8 mouse cellular contexts compared by ENCODE assay signal in the genomic region with DNA sequence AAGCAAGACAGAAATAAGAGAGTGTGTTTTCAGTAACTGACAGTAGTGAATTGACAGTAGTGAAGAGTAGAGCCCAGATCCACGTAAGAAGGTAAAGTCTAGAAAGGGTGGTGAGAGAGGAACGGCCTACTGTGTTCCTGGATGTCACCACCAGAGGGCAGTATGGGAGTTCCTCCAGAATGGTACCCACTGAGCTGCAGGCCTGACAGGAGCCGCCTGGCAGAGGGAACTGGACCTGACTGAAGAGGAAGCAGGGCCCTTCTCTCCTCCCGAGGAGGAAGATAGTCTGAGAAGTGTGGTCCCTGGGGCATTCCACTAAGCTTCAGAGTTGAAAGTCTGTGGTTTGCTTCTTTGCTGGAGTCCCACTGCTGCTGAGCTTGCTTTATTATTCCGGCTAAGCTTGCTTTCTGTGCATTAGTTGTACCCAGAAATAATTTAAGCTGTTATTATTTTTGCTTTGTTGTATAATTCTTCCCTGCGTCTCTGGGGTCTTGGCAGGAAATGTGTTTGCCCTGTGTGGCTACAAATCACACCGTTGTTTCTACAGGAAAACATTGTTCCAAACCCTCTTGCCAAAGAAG. TPM values are rescaled to one million over a fixed set of nuclear protein-coding genes. Genes with fewer than 3 reads are reported as not detected.
DNase-seq lines count a peak whose midpoint lies in the region; ATAC-seq and TF ChIP-seq lines count a peak whose summit lies in the region.

No protein-coding gene starts in this region.

- H3K9ac ChIP-seq in heart, adult 2 months (ENCODE audit: low read depth, low read length) = no peak overlapping the region
- no peak overlapping the region for H3K9ac ChIP-seq in limb, embryonic 12.5 days (replicated peaks)
- H3K9ac ChIP-seq in midbrain, embryonic 15.5 days = no peak overlapping the region; the same call in 1 of the 2 replicates

- H3K9me3 ChIP-seq in embryonic facial prominence, embryonic 10.5 days = no peaks in the 10 kb centered on the region
- no peaks in the 10 kb centered on the region for H3K9me3 ChIP-seq in limb, embryonic 12.5 days
- H3K9me3 ChIP-seq in midbrain, embryonic 15.5 days = no peaks in the 10 kb centered on the region

- H3K36me3 ChIP-seq in embryonic facial prominence, embryonic 10.5 days (replicated peaks) = peaks cover 12% of the 10 kb centered on the region
- no peaks in the 10 kb centered on the region for H3K36me3 ChIP-seq in heart, adult 2 months (ENCODE audit: control insufficient read depth, insufficient read depth, low read length)
- H3K36me3 ChIP-seq in limb, embryonic 12.5 days = 0 out of 2 replicates have a peak, but pooled peaks cover 3% of the 10 kb centered on the region
- H3K36me3 ChIP-seq in midbrain, embryonic 15.5 days (replicated peaks) = peaks cover 14% of the 10 kb centered on the region; the same call in 1 of the 2 replicates
- H3K36me3 ChIP-seq in spleen, adult 2 months (ENCODE audit: control insufficient read depth, insufficient read depth, low read length) = no peaks in the 10 kb centered on the region

- 0 out of 2 replicates have a peak, but pooled peaks cover 6% of the 10 kb centered on the region for H3K4me1 ChIP-seq in embryonic facial prominence, embryonic 10.5 days
- H3K4me1 ChIP-seq in heart, adult 2 months (ENCODE audit: control insufficient read depth, insufficient read depth, low read length) = no peaks in the 10 kb centered on the region; the same call in 1 of the 2 replicates
- H3K4me1 ChIP-seq in limb, embryonic 12.5 days (replicated peaks) = no peaks in the 10 kb centered on the region
- no peaks in the 10 kb centered on the region for H3K4me1 ChIP-seq in midbrain, embryonic 15.5 days
- no peaks in the 10 kb centered on the region; the same call in 1 of the 2 replicates for H3K4me1 ChIP-seq in spleen, adult 2 months (ENCODE audit: control insufficient read depth, insufficient read depth, insufficient read length)

- ATAC-seq in limb, embryonic 12.5 days (ENCODE audit: insufficient number of reproducible peaks, insufficient read depth, low FRiP score, low TSS enrichment, low read depth) = peak; percentile 81
- ATAC-seq in midbrain, embryonic 15.5 days (replicated peaks) = 0 out of 2 replicates have a peak, but pooled peaks have one; percentile 54

- no peak overlapping the region for H3K4me3 ChIP-seq in embryonic facial prominence, embryonic 10.5 days
- H3K4me3 ChIP-seq in heart, adult 2 months = no peak overlapping the region
- H3K4me3 ChIP-seq in limb, embryonic 12.5 days (replicated peaks) = no peak overlapping the region
- no peak overlapping the region for H3K4me3 ChIP-seq in midbrain, embryonic 15.5 days
- no peak overlapping the region for H3K4me3 ChIP-seq in spleen, adult 2 months (ENCODE audit: extremely low read depth, insufficient read depth, insufficient read length)

- peak; percentile 93 for TF ChIP-seq CTCF in heart, adult 2 months (IDR thresholded peaks at IDR 0.05)
- peak; percentile 92 for TF ChIP-seq CTCF in spleen, adult 2 months (IDR thresholded peaks at IDR 0.05; ENCODE audit: extremely low read depth, insufficient read depth, insufficient read length, insufficient replicate concordance)

- H3K27ac ChIP-seq in embryonic facial prominence, embryonic 10.5 days (replicated peaks) = no peak overlapping the region
- peak overlapping the region; percentile 66 for H3K27ac ChIP-seq in heart, adult 2 months
- no peak overlapping the region for H3K27ac ChIP-seq in limb, embryonic 12.5 days
- H3K27ac ChIP-seq in midbrain, embryonic 15.5 days = no peak overlapping the region
- no peak overlapping the region for H3K27ac ChIP-seq in spleen, adult 2 months (ENCODE audit: insufficient read depth, low read length)

- peak; percentile 93 for TF ChIP-seq EP300 in heart, adult 2 months (IDR thresholded peaks at IDR 0.05; ENCODE audit: insufficient read depth, low read depth, low read length)

- WGBS in embryonic facial prominence, embryonic 10.5 days = 31% methylated on average over 7 of the region's 7 CpGs
- 15% methylated on average over 7 of the region's 7 CpGs for WGBS in heart, adult 2 months
- WGBS in limb, embryonic 12.5 days = 33% methylated on average over 7 of the region's 7 CpGs
- 33% methylated on average over 7 of the region's 7 CpGs for WGBS in midbrain, embryonic 15.5 days
- 10% methylated on average over 7 of the region's 7 CpGs for WGBS in spleen, adult 2 months

- peak; percentile 39 for DNase-seq in 3134 (ENCODE audit: extremely low read depth, insufficient read length, low spot score)
- peak; percentile 70 for DNase-seq in adrenal gland, adult 8-10 months
- DNase-seq in embryonic facial prominence, embryonic 10.5 days (ENCODE audit: low spot score) = peak; percentile 86
- peak; percentile 81 to 84 for DNase-seq in heart, adult 2 months
- DNase-seq in kidney, adult 18-20 months = peak; percentile 82
- DNase-seq in spleen, adult 2 months (ENCODE audit: low read depth in 1 of 2, low spot score in 2 of 2) = peak; percentile 75 to 82

- intact Hi-C loops in heart, adult 2 months (cut with DNase I) = loop anchor here (1.0 to 5.0 kb wide), 3 partner anchors 28 to 226 kb away; a partner anchor contains a TSS

- no peak for TF ChIP-seq POLR2A in heart, adult 2 months (IDR thresholded peaks at IDR 0.05; ENCODE audit: insufficient read depth, low read depth, low read length)
- TF ChIP-seq POLR2A in spleen, adult 2 months (IDR thresholded peaks at IDR 0.05; ENCODE audit: low read depth, low read length) = no peak

- H3K4me2 ChIP-seq in limb, embryonic 12.5 days = no peak overlapping the region
- H3K4me2 ChIP-seq in midbrain, embryonic 15.5 days = no peak overlapping the region

- no peaks in the 10 kb centered on the region for H3K79me2 ChIP-seq in heart, adult 2 months (replicated peaks; ENCODE audit: control insufficient read depth, insufficient read depth, low read length)

- no peaks in the 10 kb centered on the region for H3K27me3 ChIP-seq in embryonic facial prominence, embryonic 10.5 days (replicated peaks; ENCODE audit: low read depth, poor library complexity, severe bottlenecking)
- H3K27me3 ChIP-seq in heart, adult 2 months (ENCODE audit: control insufficient read depth, insufficient read depth, low read length) = no peaks in the 10 kb centered on the region
- H3K27me3 ChIP-seq in limb, embryonic 12.5 days = no peaks in the 10 kb centered on the region
- H3K27me3 ChIP-seq in midbrain, embryonic 15.5 days (replicated peaks) = no peaks in the 10 kb centered on the region
- H3K27me3 ChIP-seq in spleen, adult 2 months (ENCODE audit: control insufficient read depth, insufficient read depth, low read length) = no peaks in the 10 kb centered on the region

RNA-seq across cellular contexts. Expression of a gene that starts 10.3 kb away (rescaled TPM):
- total RNA-seq in adrenal gland, adult 8-10 months (2022) = 10 to 100 TPM; 22.3 to 33.2 (median 30.7) TPM
- 44.9 and 48.5 TPM in 2 replicates for polyA plus RNA-seq in embryonic facial prominence, embryonic 10.5 days (2016; fragmentation: Nextera tagmentation; extraction: Ambion mirVana)
- 10 to 100 TPM; 17.0 to 18.9 TPM for total RNA-seq in heart, adult 2 months (2021)
- polyA plus RNA-seq in heart, adult 2 months (2012; rRNA removed) = 33.1 and 33.8 TPM in 2 replicates
- 43.2 and 44.3 TPM in 2 replicates for polyA plus RNA-seq in limb, embryonic 12.5 days (2016; fragmentation: Nextera tagmentation; extraction: Ambion mirVana)
- polyA plus RNA-seq in midbrain, embryonic 15.5 days (2015; fragmentation: Nextera tagmentation; extraction: Ambion mirVana) = 48.7 and 53.0 TPM in 2 replicates
- polyA plus RNA-seq in spleen, adult 2 months (2012; rRNA removed) = 22.2 and 25.7 TPM in 2 replicates

RNA-seq across cellular contexts. Expression of a gene that starts 17.7 kb away (rescaled TPM):
- total RNA-seq in adrenal gland, adult 8-10 months (2022) = 10 to 100 TPM; 33.9 to 38.7 (median 37.6) TPM
- polyA plus RNA-seq in embryonic facial prominence, embryonic 10.5 days (2016; fragmentation: Nextera tagmentation; extraction: Ambion mirVana) = 43.8 and 44.5 TPM in 2 replicates
- 10 to 100 TPM; 41.6 to 53.8 TPM for total RNA-seq in heart, adult 2 months (2021)
- 36.3 and 36.7 TPM in 2 replicates for polyA plus RNA-seq in heart, adult 2 months (2012; rRNA removed)
- 41.1 and 45.2 TPM in 2 replicates for polyA plus RNA-seq in limb, embryonic 12.5 days (2016; fragmentation: Nextera tagmentation; extraction: Ambion mirVana)
- polyA plus RNA-seq in midbrain, embryonic 15.5 days (2015; fragmentation: Nextera tagmentation; extraction: Ambion mirVana) = 34.4 and 35.2 TPM in 2 replicates
- polyA plus RNA-seq in spleen, adult 2 months (2012; rRNA removed) = 19.4 and 21.0 TPM in 2 replicates

RNA-seq across cellular contexts. Expression of a gene that starts 27.7 kb away (rescaled TPM):
- total RNA-seq in adrenal gland, adult 8-10 months (2022) = 10 to 100 TPM in 2 of 4 experiments, 1 to 10 TPM in 2; 7.5 to 20.9 (median 14.9) TPM
- polyA plus RNA-seq in embryonic facial prominence, embryonic 10.5 days (2016; fragmentation: Nextera tagmentation; extraction: Ambion mirVana) = 21.9 and 24.2 TPM in 2 replicates
- total RNA-seq in heart, adult 2 months (2021) = 1 to 10 TPM; 1.6 to 2.8 TPM
- 1.00 and 1.2 TPM in 2 replicates for polyA plus RNA-seq in heart, adult 2 months (2012; rRNA removed)
- 18.2 and 19.0 TPM in 2 replicates for polyA plus RNA-seq in limb, embryonic 12.5 days (2016; fragmentation: Nextera tagmentation; extraction: Ambion mirVana)
- 43.7 and 47.7 TPM in 2 replicates for polyA plus RNA-seq in midbrain, embryonic 15.5 days (2015; fragmentation: Nextera tagmentation; extraction: Ambion mirVana)
- polyA plus RNA-seq in spleen, adult 2 months (2012; rRNA removed) = 0.35 and 0.46 TPM in 2 replicates

RNA-seq across cellular contexts. Expression of a gene that starts 39.4 kb away (rescaled TPM):
- 10 to 100 TPM; 64.2 to 74.4 (median 69.4) TPM for total RNA-seq in adrenal gland, adult 8-10 months (2022)
- 161 and 164 TPM in 2 replicates for polyA plus RNA-seq in embryonic facial prominence, embryonic 10.5 days (2016; fragmentation: Nextera tagmentation; extraction: Ambion mirVana)
- total RNA-seq in heart, adult 2 months (2021) = 10 to 100 TPM; 74.9 to 78.1 TPM
- 33.7 and 40.4 TPM in 2 replicates for polyA plus RNA-seq in heart, adult 2 months (2012; rRNA removed)
- 153 and 162 TPM in 2 replicates for polyA plus RNA-seq in limb, embryonic 12.5 days (2016; fragmentation: Nextera tagmentation; extraction: Ambion mirVana)
- 130 and 131 TPM in 2 replicates for polyA plus RNA-seq in midbrain, embryonic 15.5 days (2015; fragmentation: Nextera tagmentation; extraction: Ambion mirVana)
- 33.6 and 66.2 TPM in 2 replicates for polyA plus RNA-seq in spleen, adult 2 months (2012; rRNA removed)
